Mouse (Mus musculus): ENCODE data around the gene Nprl3.

Gene Nprl3

GRCm38 (mm10) chr11:32200075-32200601 is 67.4 kb downstream of the Nprl3 start, which contains the start of gene Il9r:
TSS of gene Il9r (minus strand) at chr11:32200279.
- intact Hi-C loops (cut with DNase I): no loop called here

- intact Hi-C loops (cut with DNase I): no loop called here
Observed at GRCm38 (mm10) chr11:32199230-32199629, 68.3 kb downstream of the Nprl3 start.

- intact Hi-C loops (cut with DNase I): no loop called here
Observed at GRCm38 (mm10) chr11:32198256-32198955, 69.1 kb downstream of the Nprl3 start.

GRCm38 (mm10) chr11:32197766-32198165 is 69.7 kb downstream of the Nprl3 start:
- intact Hi-C loops (cut with DNase I): no loop called here

GRCm38 (mm10) chr11:32196727-32197126 is 70.8 kb downstream of the Nprl3 start:
- intact Hi-C loops (cut with DNase I): no loop called here

GRCm38 (mm10) chr11:32195867-32196540 is 71.5 kb downstream of the Nprl3 start:
- intact Hi-C loops (cut with DNase I): no loop called here

GRCm38 (mm10) chr11:32194626-32195025 is 72.9 kb downstream of the Nprl3 start:
- intact Hi-C loops (cut with DNase I): no loop called here

GRCm38 (mm10) chr11:32194086-32194485 is 73.4 kb downstream of the Nprl3 start:
- intact Hi-C loops (cut with DNase I): no loop called here

GRCm38 (mm10) chr11:32193156-32193555 is 74.4 kb downstream of the Nprl3 start:
- intact Hi-C loops (cut with DNase I): no loop called here

GRCm38 (mm10) chr11:32190603-32191110 is 76.8 kb downstream of the Nprl3 start:
- intact Hi-C loops (cut with DNase I): no loop called here

- intact Hi-C loops (cut with DNase I): no loop called here
Observed at GRCm38 (mm10) chr11:32190119-32190518, 77.4 kb downstream of the Nprl3 start.

- intact Hi-C loops (cut with DNase I): no loop called here
Observed at GRCm38 (mm10) chr11:32189434-32189833, 78.1 kb downstream of the Nprl3 start.

- intact Hi-C loops (cut with DNase I): no loop called here
Observed at GRCm38 (mm10) chr11:32188881-32189280, 78.6 kb downstream of the Nprl3 start.

GRCm38 (mm10) chr11:32187256-32187655 is 80.3 kb downstream of the Nprl3 start:
- intact Hi-C loops (cut with DNase I): no loop called here

GRCm38 (mm10) chr11:32186031-32186430 is 81.5 kb downstream of the Nprl3 start:
- intact Hi-C loops (cut with DNase I): no loop called here

- intact Hi-C loops (cut with DNase I): loop anchor here (5.0 kb wide), 2 partner anchors 103 to 138 kb away; partner anchors contain the start of gene Hbq1b
Observed at GRCm38 (mm10) chr11:32184469-32184868, 83.0 kb downstream of the Nprl3 start.

- intact Hi-C loops (cut with DNase I): loop anchor here (2.0 to 5.0 kb wide), 3 partner anchors 57 to 140 kb away; partner anchors contain the start of gene Hbq1b
Observed at GRCm38 (mm10) chr11:32181973-32182868, 85.3 kb downstream of the Nprl3 start.

GRCm38 (mm10) chr11:32181246-32181645 is 86.3 kb downstream of the Nprl3 start:
- intact Hi-C loops (cut with DNase I): loop anchor here (5.0 kb wide), 2 partner anchors 106 to 141 kb away; partner anchors contain the start of gene Hbq1b

- intact Hi-C loops (cut with DNase I): no loop called here
Observed at GRCm38 (mm10) chr11:32178506-32178905, 89.0 kb downstream of the Nprl3 start.

Measured in adrenal gland (tissue).